Mouse (Mus musculus) common myeloid progenitor, adult 5-6 weeks (primary cell): ENCODE measurements at regions not wholly inside any gene's neighbourhood (a gene's known extent, or its start where the extent isn't known, plus 50 kb on each side); places are given as distances from the start of the nearest gene placed in this dataset.
A peak's percentile ranks its signal among the peaks of the same experiment; 100 is the strongest.
"Not testable (repeated sequence)": the region's sequence is repeated elsewhere in the genome, so short reads cannot be mapped to it uniquely, and the experiment has no call there.

ENCODE experiments used
- ATAC-seq: replicated peaks from 2 replicates; pipeline ENCODE4 v1.8.0; 2016; ENCODE audit warnings: low read depth, mild to moderate bottlenecking, moderate TSS enrichment, inconsistent platforms; ENCODE audit not compliant: poor library complexity, severe bottlenecking

GRCm38 (mm10) chrX:152511922-152512321 is 51.2 kb upstream of the Cldn34a start:
- not testable (repeated sequence) for ATAC-seq

DNA sequence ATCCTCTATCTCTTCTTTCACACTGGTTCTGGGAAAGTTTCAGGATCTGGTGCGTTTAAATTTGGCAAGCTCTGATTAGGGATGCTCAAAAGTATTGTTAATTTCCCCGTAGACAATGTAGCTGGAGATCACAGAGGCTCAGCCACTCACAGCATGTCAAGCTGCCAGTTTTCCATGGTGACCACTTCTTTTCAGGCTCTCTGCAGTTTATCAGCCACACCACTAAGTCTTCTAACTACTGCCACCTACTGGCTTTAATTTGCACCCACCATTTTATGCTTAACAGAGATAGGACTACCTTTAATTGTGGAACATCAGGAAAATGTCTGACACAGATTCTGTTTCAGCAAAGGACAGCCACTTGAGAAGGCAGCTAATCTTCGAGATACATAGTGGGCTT is 57.7 kb upstream of the Cldn34a start:
- ATAC-seq: peak; percentile 80

DNA sequence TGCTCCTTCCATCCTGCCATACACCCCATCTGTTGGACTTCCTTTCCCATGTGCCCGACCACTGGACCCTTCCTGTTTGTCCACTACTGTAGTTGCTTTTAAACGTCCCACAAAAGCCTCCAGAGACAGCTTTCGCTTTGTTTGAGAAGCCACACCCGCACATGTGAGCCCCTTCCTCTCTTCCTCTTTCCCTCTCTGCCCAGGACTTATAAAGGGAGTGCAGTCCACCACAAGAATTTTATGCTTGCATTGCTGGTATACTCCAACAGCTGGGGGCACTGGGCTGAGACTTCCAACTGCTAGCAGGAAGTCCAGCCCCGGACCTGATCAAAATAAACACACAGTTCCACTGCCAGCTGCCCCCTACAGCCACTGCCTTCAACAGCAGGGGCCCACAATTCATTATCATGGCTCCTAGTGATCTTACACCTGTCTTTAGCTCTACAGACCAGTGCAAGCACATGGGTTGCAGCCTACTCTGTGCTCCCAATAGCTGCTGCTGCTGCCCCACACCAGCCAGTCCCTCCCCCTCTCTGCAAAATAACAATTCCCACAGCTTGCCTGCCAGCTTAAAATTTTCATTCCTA is 63.7 kb upstream of the Cldn34a start:
- peak; percentile 65 for ATAC-seq

GRCm38 (mm10) chrX:152471387-152472010 is 91.6 kb upstream of the Cldn34a start:
- ATAC-seq: no peak

- peak; percentile 68 for ATAC-seq
Measured at GRCm38 (mm10) chrX:152424432-152424958, 56.0 kb upstream of the Gpr173 start.

DNA sequence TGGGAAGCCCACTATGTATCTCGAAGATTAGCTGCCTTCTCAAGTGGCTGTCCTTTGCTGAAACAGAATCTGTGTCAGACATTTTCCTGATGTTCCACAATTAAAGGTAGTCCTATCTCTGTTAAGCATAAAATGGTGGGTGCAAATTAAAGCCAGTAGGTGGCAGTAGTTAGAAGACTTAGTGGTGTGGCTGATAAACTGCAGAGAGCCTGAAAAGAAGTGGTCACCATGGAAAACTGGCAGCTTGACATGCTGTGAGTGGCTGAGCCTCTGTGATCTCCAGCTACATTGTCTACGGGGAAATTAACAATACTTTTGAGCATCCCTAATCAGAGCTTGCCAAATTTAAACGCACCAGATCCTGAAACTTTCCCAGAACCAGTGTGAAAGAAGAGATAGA is 50.0 kb upstream of the Gpr173 start:
- ATAC-seq: peak; percentile 80
